Mouse (Mus musculus) kidney, postnatal 10 days (tissue): ENCODE measurements around the gene Mucl3.

Experiments used
- DNase-seq: peaks from one replicate; pipeline ENCODE4 v3.0.0; 2021; ENCODE audit warnings: mixed read lengths

Mucl3 gene

GRCm38 (mm10) chr17:35635202-35635601, 8.3 kb downstream of the Mucl3 start:
- no peak for DNase-seq

GRCm38 (mm10) chr17:35633992-35634391, 9.5 kb downstream of the Mucl3 start:
- peak; percentile 69 for DNase-seq

- no peak for DNase-seq
Measured at GRCm38 (mm10) chr17:35626537-35626936, 17.0 kb downstream of the Mucl3 start, which contains the start of gene Gm9573. Gene Gm9573 (minus strand): TSS chr17:35626637.

- DNase-seq, result no peak
Measured at GRCm38 (mm10) chr17:35617127-35617526, 26.4 kb downstream of the Mucl3 start.

GRCm38 (mm10) chr17:35601736-35602354, 41.6 kb downstream of the Mucl3 start:
- no peak for DNase-seq

GRCm38 (mm10) chr17:35601249-35601648, 42.2 kb downstream of the Mucl3 start, which contains the start of gene Sfta2:
Gene Sfta2 (plus strand): TSS chr17:35601549.
- no peak for DNase-seq

- no peak for DNase-seq
Measured at GRCm38 (mm10) chr17:35597399-35597798, 46.1 kb downstream of the Mucl3 start.

- no peak for DNase-seq
Measured at GRCm38 (mm10) chr17:35594456-35594855, 49.0 kb downstream of the Mucl3 start.

- no peak for DNase-seq
Measured at GRCm38 (mm10) chr17:35593786-35594185, 49.7 kb downstream of the Mucl3 start.

- no peak for DNase-seq
Measured at GRCm38 (mm10) chr17:35592131-35592530, 51.4 kb downstream of the Mucl3 start.

GRCm38 (mm10) chr17:35591731-35592130, 51.8 kb downstream of the Mucl3 start:
- no peak for DNase-seq

GRCm38 (mm10) chr17:35591219-35591578, 52.3 kb downstream of the Mucl3 start:
- DNase-seq, result no peak

GRCm38 (mm10) chr17:35590410-35591218, 52.9 kb downstream of the Mucl3 start:
- DNase-seq, result peak; percentile 85

GRCm38 (mm10) chr17:35588387-35588786, 55.1 kb downstream of the Mucl3 start:
- DNase-seq, result no peak

GRCm38 (mm10) chr17:35587291-35587690, 56.2 kb downstream of the Mucl3 start:
- no peak for DNase-seq
